Mouse (Mus musculus) limb, embryonic 13.5 days (tissue): ENCODE data around the gene Rbbp5. TPM values are rescaled to one million over a fixed set of nuclear protein-coding genes. Genes with fewer than 3 reads are reported as not detected.

Experiments
- ATAC-seq: fragments of 200-750 bp; cut with Nextera tagmentation; 2 replicates; pipeline ENCODE4 v1.8.0; 2017; ENCODE audit warnings: low read depth, moderate number of reproducible peaks, moderate TSS enrichment; ENCODE audit not compliant: low FRiP score
- H3K27ac ChIP-seq: fragments of 300-500 bp; sonication (generic); 2 replicates; pipeline ENCODE4 v1.5.1; 2015; ENCODE audit warnings: inconsistent platforms, mild to moderate bottlenecking, moderate library complexity
- H3K27me3 ChIP-seq: fragments of 300-500 bp; sonication (generic); 2 replicates; pipeline ENCODE4 v1.6.1; 2015; ENCODE audit warnings: mild to moderate bottlenecking, inconsistent platforms
- H3K36me3 ChIP-seq: fragments of 300-500 bp; sonication (generic); 2 replicates; pipeline ENCODE4 v1.6.1; 2015; ENCODE audit warnings: inconsistent platforms, mild to moderate bottlenecking, moderate library complexity
- H3K4me1 ChIP-seq: fragments of 300-500 bp; sonication (generic); 2 replicates; pipeline ENCODE4 v1.6.1; 2015; ENCODE audit warnings: inconsistent platforms
- H3K4me2 ChIP-seq: fragments of 300-500 bp; sonication (generic); replicated peaks from 2 replicates; pipeline ENCODE4 v1.6.1; 2015; ENCODE audit warnings: inconsistent platforms, mild to moderate bottlenecking, moderate library complexity
- H3K4me3 ChIP-seq: fragments of 300-500 bp; sonication (generic); 2 replicates; pipeline ENCODE4 v1.5.1; 2015; ENCODE audit warnings: moderate library complexity, mild to moderate bottlenecking, inconsistent platforms
- H3K9ac ChIP-seq: fragments of 300-500 bp; sonication (generic); 2 replicates; pipeline ENCODE4 v1.6.1; 2015; ENCODE audit warnings: mild to moderate bottlenecking, inconsistent platforms
- H3K9me3 ChIP-seq: fragments of 300-500 bp; sonication (generic); 2 replicates; pipeline ENCODE4 v1.6.1; 2016; ENCODE audit warnings: inconsistent platforms
- WGBS: fragments of 180-500 bp; shearing (Covaris S2); methylation state at CpG from one replicate; pipeline ENCODE4 v1.1.7; 2015; 5-methylcytosine and 5-hydroxymethylcytosine counted together
- polyA plus RNA-seq: library from polyadenylated mRNA; unstranded; fragments of >200 nt; fragmentation: Nextera tagmentation; extraction: Ambion mirVana; gene quantifications from 2 replicates; pipeline ENCODE4 v1.2.1, GENCODE M21; 2015

Rbbp5 gene
- polyA plus RNA-seq, 1 experiment from 2014 or later, result 55.2 TPM

DNA sequence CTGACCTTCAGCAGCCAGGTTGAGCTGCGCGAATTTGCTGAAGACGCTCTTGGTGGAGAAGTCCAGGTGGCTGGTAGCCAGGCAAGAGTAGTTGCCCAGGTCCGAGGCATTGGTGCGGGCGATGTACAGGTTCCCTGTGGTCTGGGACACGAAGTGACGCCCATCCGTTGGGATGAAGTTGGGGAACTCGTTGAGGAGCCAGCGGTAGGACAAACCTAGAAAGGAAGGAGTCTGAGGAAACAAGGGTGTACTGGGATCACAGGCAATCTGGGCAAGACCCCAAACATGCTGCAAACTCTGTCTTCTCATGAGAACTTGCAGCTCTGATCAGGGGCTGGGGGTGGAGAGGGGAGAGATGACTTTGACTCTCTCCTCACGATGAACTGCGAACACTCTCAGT, 50.9 kb downstream of the Rbbp5 start:
- peaks cover 25% of the 10 kb centered on the region for H3K4me1 ChIP-seq
- no peak for ATAC-seq
- 91% methylated on average over 13 of the region's 13 CpGs for WGBS

GRCm38 (mm10) chr1:132528647-132529334, 51.6 kb downstream of the Rbbp5 start:
- ATAC-seq, result no peak
- Histone ChIP-seq H3K4me3 (no peak overlapping the region), H3K4me2 (no peak overlapping the region), H3K27ac (no peak overlapping the region), H3K9ac (no peak overlapping the region), H3K27me3 (peaks cover 14% of the 10 kb centered on the region; the same call in 1 of the 2 replicates), H3K9me3 (no peaks in the 10 kb centered on the region), H3K4me1 (peaks cover 33% of the 10 kb centered on the region), H3K36me3 (no peaks in the 10 kb centered on the region)
- 87% methylated on average over 19 of the region's 19 CpGs for WGBS

More for the DNA sequence above, 50.9 kb downstream of the Rbbp5 start:
- Histone ChIP-seq H3K9me3 (no peaks in the 10 kb centered on the region), H3K36me3 (no peaks in the 10 kb centered on the region), H3K27me3 (peaks cover 7% of the 10 kb centered on the region; the same call in 1 of the 2 replicates), H3K4me2 (no peak overlapping the region), H3K9ac (no peak overlapping the region), H3K4me3 (no peak overlapping the region), H3K27ac (no peak overlapping the region)

- WGBS, result 1% methylated on average over 5 of the region's 5 CpGs
- no peak overlapping the region for H3K4me3 ChIP-seq
- peaks cover 36% of the 10 kb centered on the region for H3K4me1 ChIP-seq
- H3K9ac ChIP-seq, result no peak overlapping the region
- no peaks in the 10 kb centered on the region for H3K9me3 ChIP-seq
- no peak overlapping the region for H3K27ac ChIP-seq
- peaks cover 26% of the 10 kb centered on the region for H3K27me3 ChIP-seq
- no peaks in the 10 kb centered on the region for H3K36me3 ChIP-seq
- H3K4me2 ChIP-seq, result no peak overlapping the region
- ATAC-seq, result no peak
These were observed 53.5 kb downstream of the Rbbp5 start for GRCm38 (mm10) chr1:132530631-132531191.

- no peak overlapping the region for H3K27ac ChIP-seq
- no peaks in the 10 kb centered on the region for H3K9me3 ChIP-seq
- ATAC-seq, result no peak
- no peak overlapping the region for H3K4me3 ChIP-seq
- peaks cover 35% of the 10 kb centered on the region for H3K27me3 ChIP-seq
- H3K4me1 ChIP-seq, result peaks cover 31% of the 10 kb centered on the region
- H3K9ac ChIP-seq, result no peak overlapping the region
- WGBS, result 60% methylated on average over 9 of the region's 9 CpGs
- H3K4me2 ChIP-seq, result no peak overlapping the region
- no peaks in the 10 kb centered on the region for H3K36me3 ChIP-seq
These were observed 55.4 kb downstream of the Rbbp5 start for GRCm38 (mm10) chr1:132532521-132532920.

DNA sequence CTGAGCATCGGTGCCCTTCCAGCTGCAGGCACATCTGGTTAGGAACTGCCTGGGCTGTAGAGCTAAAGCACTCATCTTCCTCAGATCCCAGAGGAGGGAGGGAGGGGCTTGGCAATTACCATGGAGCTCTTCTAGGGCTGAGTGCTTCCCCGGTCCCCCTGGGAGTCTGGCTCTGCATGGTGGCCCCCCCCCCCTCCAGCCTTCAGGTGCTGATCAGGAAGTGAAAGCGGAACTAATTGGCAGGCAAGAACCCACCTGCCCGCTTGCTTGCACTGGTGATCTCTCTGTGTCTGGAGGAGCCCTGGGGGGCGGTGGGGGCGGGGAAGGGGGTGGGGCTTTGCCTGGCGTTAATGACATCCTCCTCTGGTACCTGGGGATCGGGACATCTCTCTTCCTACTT, 56.7 kb downstream of the Rbbp5 start:
- no peaks in the 10 kb centered on the region for H3K9me3 ChIP-seq
- H3K9ac ChIP-seq, result no peak overlapping the region
- no peak overlapping the region for H3K27ac ChIP-seq
- H3K4me3 ChIP-seq, result no peak overlapping the region
- peaks cover 31% of the 10 kb centered on the region for H3K4me1 ChIP-seq
- no peak for ATAC-seq
- WGBS, result 5% methylated on average over 8 of the region's 8 CpGs
- no peaks in the 10 kb centered on the region for H3K36me3 ChIP-seq
- peak overlapping the region; percentile 16; the same call in 1 of the 2 replicates for H3K4me2 ChIP-seq
- peaks cover 41% of the 10 kb centered on the region for H3K27me3 ChIP-seq

- H3K4me2 ChIP-seq, result no peak overlapping the region
- no peak overlapping the region for H3K27ac ChIP-seq
- H3K27me3 ChIP-seq, result peaks cover 58% of the 10 kb centered on the region
- no peak for ATAC-seq
- H3K9ac ChIP-seq, result no peak overlapping the region
- H3K36me3 ChIP-seq, result no peaks in the 10 kb centered on the region
- H3K4me3 ChIP-seq, result no peak overlapping the region
- H3K9me3 ChIP-seq, result no peaks in the 10 kb centered on the region
- H3K4me1 ChIP-seq, result peaks cover 25% of the 10 kb centered on the region
- 88% methylated on average over 4 of the region's 4 CpGs for WGBS
These were observed 58.4 kb downstream of the Rbbp5 start for GRCm38 (mm10) chr1:132535541-132535940.

- Histone ChIP-seq H3K4me3 (no peak overlapping the region), H3K27me3 (peaks cover 67% of the 10 kb centered on the region), H3K27ac (no peak overlapping the region), H3K4me1 (peaks cover 25% of the 10 kb centered on the region), H3K36me3 (no peaks in the 10 kb centered on the region), H3K9me3 (no peaks in the 10 kb centered on the region), H3K4me2 (no peak overlapping the region), H3K9ac (no peak overlapping the region)
- WGBS, result 80% methylated on average over 3 of the region's 3 CpGs
- no peak for ATAC-seq
These were observed 59.3 kb downstream of the Rbbp5 start for GRCm38 (mm10) chr1:132536416-132536815.

GRCm38 (mm10) chr1:132537736-132538135, 60.6 kb downstream of the Rbbp5 start:
- no peak for ATAC-seq
- Histone ChIP-seq H3K9me3 (no peaks in the 10 kb centered on the region), H3K36me3 (no peaks in the 10 kb centered on the region), H3K9ac (no peak overlapping the region), H3K4me2 (no peak overlapping the region), H3K4me1 (peaks cover 33% of the 10 kb centered on the region), H3K27ac (no peak overlapping the region), H3K27me3 (peaks cover 80% of the 10 kb centered on the region), H3K4me3 (no peak overlapping the region)
- 80% methylated on average over 5 of the region's 5 CpGs for WGBS

GRCm38 (mm10) chr1:132540701-132541100, 63.5 kb downstream of the Rbbp5 start:
- Histone ChIP-seq H3K9ac (no peak overlapping the region), H3K27me3 (peaks cover 82% of the 10 kb centered on the region), H3K4me1 (peaks cover 23% of the 10 kb centered on the region), H3K27ac (no peak overlapping the region), H3K36me3 (no peaks in the 10 kb centered on the region), H3K4me3 (no peak overlapping the region), H3K4me2 (no peak overlapping the region), H3K9me3 (no peaks in the 10 kb centered on the region)
- 54% methylated on average over 7 of the region's 7 CpGs for WGBS
- ATAC-seq, result no peak

- no peak overlapping the region for H3K27ac ChIP-seq
- peak overlapping the region; percentile 11; the same call in 1 of the 2 replicates for H3K4me2 ChIP-seq
- WGBS, result 5% methylated on average over 14 of the region's 14 CpGs
- H3K4me1 ChIP-seq, result peaks cover 23% of the 10 kb centered on the region
- no peaks in the 10 kb centered on the region for H3K36me3 ChIP-seq
- no peak overlapping the region for H3K9ac ChIP-seq
- H3K4me3 ChIP-seq, result no peak overlapping the region
- ATAC-seq, result peak; percentile 37; the same call in 1 of the 2 replicates
- H3K27me3 ChIP-seq, result peaks cover 84% of the 10 kb centered on the region
- no peaks in the 10 kb centered on the region for H3K9me3 ChIP-seq
These were observed 64.1 kb downstream of the Rbbp5 start for GRCm38 (mm10) chr1:132541171-132541823.

GRCm38 (mm10) chr1:132541824-132542599, 64.8 kb downstream of the Rbbp5 start:
- 9% methylated on average over 5 of the region's 5 CpGs for WGBS
- no peak for ATAC-seq

More at GRCm38 (mm10) chr1:132541824-132542599, 64.8 kb downstream of the Rbbp5 start:
- peak overlapping the region; percentile 29; the same call in 1 of the 2 replicates for H3K4me3 ChIP-seq
- H3K4me2 ChIP-seq, result peak overlapping the region; percentile 59
- no peaks in the 10 kb centered on the region for H3K9me3 ChIP-seq
- H3K9ac ChIP-seq, result no peak overlapping the region
- peaks cover 23% of the 10 kb centered on the region for H3K4me1 ChIP-seq
- H3K27ac ChIP-seq, result no peak overlapping the region
- peaks cover 78% of the 10 kb centered on the region for H3K27me3 ChIP-seq
- no peaks in the 10 kb centered on the region for H3K36me3 ChIP-seq
